Comparison of ENCODE assay signal across 15 mouse cellular contexts in the genomic region with DNA sequence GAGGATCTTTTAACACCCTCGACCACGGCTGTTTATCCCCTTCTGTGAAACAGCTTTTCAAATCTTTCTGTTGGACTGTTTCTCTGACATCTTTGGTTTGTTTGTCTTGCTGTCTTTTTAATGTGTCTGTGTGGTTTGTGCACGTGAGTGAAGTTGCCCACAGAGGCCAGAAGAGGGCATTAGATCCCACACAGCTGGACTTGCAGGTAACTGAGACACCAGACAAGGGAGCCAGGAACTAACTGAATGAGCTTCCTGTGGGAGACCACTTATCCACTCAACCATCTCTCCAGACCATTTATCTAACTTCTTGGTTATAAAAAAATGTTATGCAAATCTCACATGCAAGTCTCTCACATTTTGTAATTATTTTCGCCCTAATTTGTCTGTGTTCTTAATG. TPM values are rescaled to one million over a fixed set of nuclear protein-coding genes. Genes with fewer than 3 reads are reported as not detected.
A peak's percentile ranks its signal among the peaks of the same experiment; 100 is the strongest.
DNase-seq lines count a peak whose midpoint lies in the region; ATAC-seq and TF ChIP-seq lines count a peak whose summit lies in the region.
"Had no signal": no experiment of that assay in that cellular context is flagged by ENCODE, and none has a peak within 500 bp of the region (broad histone marks: within the 10 kb centered on the region; RNA-seq: fewer than 3 reads in every experiment).

No protein-coding gene starts in this region.

- H3K9me3 ChIP-seq in heart, embryonic 15.5 days (replicated peaks), result no peaks in the 10 kb centered on the region
- no peaks in the 10 kb centered on the region for H3K9me3 ChIP-seq in heart, embryonic 10.5 days
- no peaks in the 10 kb centered on the region for H3K9me3 ChIP-seq in liver, embryonic 14.5 days (ENCODE audit: control insufficient read depth, low read length)
- H3K9me3 ChIP-seq in ES-Bruce4 (replicated peaks; ENCODE audit: control insufficient read depth, insufficient read depth, low read length, poor library complexity, severe bottlenecking), result no peaks in the 10 kb centered on the region
- H3K9me3 ChIP-seq: hindbrain, embryonic 15.5 days; limb, embryonic 10.5 days; neural tube, embryonic 12.5 days had no signal

- ATAC-seq in heart, embryonic 15.5 days (replicated peaks; ENCODE audit: insufficient number of reproducible peaks, insufficient read depth, low FRiP score, low read depth), result no peak
- no peak for ATAC-seq in liver, embryonic 14.5 days (ENCODE audit: insufficient read depth)
- ATAC-seq: midbrain, embryonic 16.5 days had no signal

- DNase-seq in heart, embryonic 10.5 days (ENCODE audit: low spot score), result no peak
- no peak for DNase-seq in liver, embryonic 14.5 days (ENCODE audit: low read depth in 3 of 3, low spot score in 3 of 3)
- DNase-seq in liver (no peak), ZHBTc4 (ENCODE audit: low read depth, low spot score) (peak; percentile 73)
- DNase-seq in yolk sac, embryonic 10.5 days (ENCODE audit: low spot score), result no peak
- DNase-seq: adrenal gland, postnatal 36 days; cerebellum, postnatal 36 days; kidney, postnatal 25 days; spleen, adult 18-20 months had no signal

- H3K27ac ChIP-seq in heart, embryonic 15.5 days, result peak overlapping the region; percentile 74
- no peak overlapping the region for H3K27ac ChIP-seq in heart, embryonic 10.5 days
- H3K27ac ChIP-seq in liver, embryonic 14.5 days, result no peak overlapping the region
- no peak overlapping the region for H3K27ac ChIP-seq in ES-Bruce4 (ENCODE audit: insufficient read depth, low read length)
- H3K27ac ChIP-seq: hindbrain, embryonic 15.5 days; limb, embryonic 10.5 days; neural tube, embryonic 12.5 days had no signal

- H3K9ac ChIP-seq in heart, embryonic 15.5 days, result no peak overlapping the region
- no peak overlapping the region for H3K9ac ChIP-seq in liver, embryonic 14.5 days (replicated peaks)
- H3K9ac ChIP-seq in ES-Bruce4 (ENCODE audit: low read depth, poor library complexity, severe bottlenecking), result no peak overlapping the region
- H3K9ac ChIP-seq: hindbrain, embryonic 15.5 days; neural tube, embryonic 12.5 days had no signal

- no peak overlapping the region for H3K4me3 ChIP-seq in heart, embryonic 15.5 days
- H3K4me3 ChIP-seq in heart, embryonic 10.5 days, result no peak overlapping the region
- no peak overlapping the region for H3K4me3 ChIP-seq in liver, embryonic 14.5 days (ENCODE audit: insufficient read depth in 1 of 2, low read depth in 2 of 2, low read length in 2 of 2)
- H3K4me3 ChIP-seq in ES-Bruce4 (ENCODE audit: low read depth, low read length), result no peak overlapping the region
- H3K4me3 ChIP-seq: hindbrain, embryonic 15.5 days; limb, embryonic 10.5 days; neural tube, embryonic 12.5 days had no signal

- H3K27me3 ChIP-seq in heart, embryonic 15.5 days, result no peaks in the 10 kb centered on the region
- no peaks in the 10 kb centered on the region for H3K27me3 ChIP-seq in heart, embryonic 10.5 days (ENCODE audit: insufficient read depth, poor library complexity, severe bottlenecking)
- H3K27me3 ChIP-seq in liver, embryonic 14.5 days (ENCODE audit: control insufficient read depth, insufficient read depth, low read length), result no peaks in the 10 kb centered on the region
- no peaks in the 10 kb centered on the region for H3K27me3 ChIP-seq in ES-Bruce4 (ENCODE audit: control insufficient read depth, insufficient read depth, low read length, poor library complexity, severe bottlenecking)
- H3K27me3 ChIP-seq: hindbrain, embryonic 15.5 days; neural tube, embryonic 12.5 days had no signal

- no peaks in the 10 kb centered on the region; the same call in 1 of the 2 replicates for H3K36me3 ChIP-seq in heart, embryonic 15.5 days
- H3K36me3 ChIP-seq in heart, embryonic 10.5 days, result peaks cover 12% of the 10 kb centered on the region; the same call in 1 of the 2 replicates
- no peaks in the 10 kb centered on the region for H3K36me3 ChIP-seq in liver, embryonic 14.5 days (replicated peaks; ENCODE audit: control insufficient read depth, insufficient read depth, low read depth)
- no peaks in the 10 kb centered on the region for H3K36me3 ChIP-seq in ES-Bruce4 (ENCODE audit: control insufficient read depth, insufficient read depth, low read length, poor library complexity, severe bottlenecking)
- H3K36me3 ChIP-seq: hindbrain, embryonic 15.5 days had no signal

- TF ChIP-seq CTCF in liver, embryonic 14.5 days (IDR thresholded peaks at IDR 0.05; ENCODE audit: low read depth), result peak; percentile 18; the same call in 1 of the 2 replicates
- peak; percentile 34 for TF ChIP-seq CTCF in ES-Bruce4 (IDR thresholded peaks at IDR 0.05; ENCODE audit: low read depth, low read length)

- 77% methylated on average over 4 of the region's 4 CpGs for WGBS in heart, embryonic 15.5 days
- WGBS in heart, embryonic 10.5 days, result 89% methylated on average over 4 of the region's 4 CpGs
- WGBS in liver, embryonic 14.5 days (ENCODE audit: insufficient replicate concordance), result 72% methylated on average over 4 of the region's 4 CpGs

- no peak overlapping the region for H3K4me2 ChIP-seq in heart, embryonic 15.5 days
- H3K4me2 ChIP-seq in liver, embryonic 14.5 days (ENCODE audit: low read depth), result no peak overlapping the region
- H3K4me2 ChIP-seq: hindbrain, embryonic 15.5 days; neural tube, embryonic 12.5 days had no signal

- peaks cover 66% of the 10 kb centered on the region for H3K4me1 ChIP-seq in heart, embryonic 15.5 days (replicated peaks)
- H3K4me1 ChIP-seq in heart, embryonic 10.5 days, result peaks cover 42% of the 10 kb centered on the region
- H3K4me1 ChIP-seq in liver, embryonic 14.5 days (replicated peaks; ENCODE audit: control insufficient read depth in 2 of 2, insufficient read depth in 2 of 2, low read length in 1 of 2), result peaks cover 4 to 8% of the 10 kb centered on the region in 2 experiments; a peak in 3 of 4 replicates
- no peaks in the 10 kb centered on the region for H3K4me1 ChIP-seq in ES-Bruce4 (ENCODE audit: control insufficient read depth, insufficient read depth, low read length)
- H3K4me1 ChIP-seq: hindbrain, embryonic 15.5 days; limb, embryonic 10.5 days; neural tube, embryonic 12.5 days had no signal

- TF ChIP-seq EP300 in liver, embryonic 14.5 days (IDR thresholded peaks at IDR 0.05; ENCODE audit: low read depth), result no peak
- TF ChIP-seq EP300 in ES-Bruce4 (IDR thresholded peaks at IDR 0.05; ENCODE audit: insufficient read depth, low read depth, low read length), result no peak

- TF ChIP-seq POLR2A in ES-Bruce4 (IDR thresholded peaks at IDR 0.05; ENCODE audit: insufficient read depth, low read length), result no peak

RNA-seq across cellular contexts. Expression of gene Egln1, which starts 18.5 kb away (rescaled TPM):
- polyA plus RNA-seq in heart, embryonic 15.5 days (2015; fragmentation: Nextera tagmentation; extraction: Ambion mirVana), result 16.7 and 18.4 TPM in 2 replicates
- 13.2 and 17.0 TPM in 2 replicates for polyA plus RNA-seq in heart, embryonic 10.5 days (2016; fragmentation: Nextera tagmentation; extraction: Ambion mirVana)
- polyA plus RNA-seq in liver, embryonic 14.5 days (2012; rRNA removed), result 4.2 and 5.5 TPM in 2 replicates
- polyA plus RNA-seq in liver, embryonic 14.5 days (2014; fragmentation: Nextera tagmentation; extraction: Ambion mirVana), result 3.3 and 3.9 TPM in 2 replicates
- polyA plus RNA-seq in ES-Bruce4 (2011; ENCODE audit: insufficient read depth, insufficient read length, low read depth, missing spikeins), result 19.9 and 20.3 TPM in 2 replicates

RNA-seq across cellular contexts. Expression of gene Sprtn, which starts 33.0 kb away (rescaled TPM):
- polyA plus RNA-seq in heart, embryonic 15.5 days (2015; fragmentation: Nextera tagmentation; extraction: Ambion mirVana), result 7.2 and 9.6 TPM in 2 replicates
- polyA plus RNA-seq in heart, embryonic 10.5 days (2016; fragmentation: Nextera tagmentation; extraction: Ambion mirVana), result 9.5 and 9.7 TPM in 2 replicates
- 4.8 and 7.0 TPM in 2 replicates for polyA plus RNA-seq in liver, embryonic 14.5 days (2012; rRNA removed)
- polyA plus RNA-seq in liver, embryonic 14.5 days (2014; fragmentation: Nextera tagmentation; extraction: Ambion mirVana), result 4.9 and 5.0 TPM in 2 replicates
- 14.3 and 16.0 TPM in 2 replicates for polyA plus RNA-seq in ES-Bruce4 (2011; ENCODE audit: insufficient read depth, insufficient read length, low read depth, missing spikeins)

RNA-seq across cellular contexts. Expression of gene Exoc8, which starts 33.1 kb away (rescaled TPM):
- polyA plus RNA-seq in heart, embryonic 15.5 days (2015; fragmentation: Nextera tagmentation; extraction: Ambion mirVana), result 6.5 and 7.6 TPM in 2 replicates
- 7.8 and 8.0 TPM in 2 replicates for polyA plus RNA-seq in heart, embryonic 10.5 days (2016; fragmentation: Nextera tagmentation; extraction: Ambion mirVana)
- 2.6 and 3.7 TPM in 2 replicates for polyA plus RNA-seq in liver, embryonic 14.5 days (2012; rRNA removed)
- polyA plus RNA-seq in liver, embryonic 14.5 days (2014; fragmentation: Nextera tagmentation; extraction: Ambion mirVana), result 2.4 and 2.6 TPM in 2 replicates
- polyA plus RNA-seq in ES-Bruce4 (2011; ENCODE audit: insufficient read depth, insufficient read length, low read depth, missing spikeins), result 10.1 and 10.9 TPM in 2 replicates
